Mouse (Mus musculus) limb, embryonic 11.5 days (tissue): ENCODE measurements around the gene Grpel1. TPM values are rescaled to one million over a fixed set of nuclear protein-coding genes. Genes with fewer than 3 reads are reported as not detected.
A peak's percentile ranks its signal among the peaks of the same experiment; 100 is the strongest.

Experiments
- ATAC-seq: fragments of 200-750 bp; cut with Nextera tagmentation; 2 replicates; pipeline ENCODE4 v1.8.0; 2017; ENCODE audit warnings: low read depth; ENCODE audit not compliant: insufficient number of reproducible peaks, low FRiP score, low TSS enrichment
- DNase-seq: peaks from one replicate; pipeline ENCODE4 v3.0.0-alpha.2; 2015; ENCODE audit warnings: low spot score
- H3K27ac ChIP-seq: fragments of 300-500 bp; sonication (generic); replicated peaks from 2 replicates; pipeline ENCODE4 v1.5.1; 2014; ENCODE audit warnings: low read depth, mild to moderate bottlenecking, low read length
- H3K27me3 ChIP-seq: fragments of 300-500 bp; sonication (generic); 2 replicates; pipeline ENCODE4 v1.6.1; 2014; ENCODE audit warnings: mild to moderate bottlenecking, low read length, mixed read lengths; ENCODE audit not compliant: control insufficient read depth, insufficient read depth
- H3K36me3 ChIP-seq: fragments of 300-500 bp; sonication (generic); 2 replicates; pipeline ENCODE4 v1.6.1; 2014; ENCODE audit warnings: mild to moderate bottlenecking, low read length, moderate library complexity, mixed read lengths; ENCODE audit not compliant: control insufficient read depth, insufficient read depth
- H3K4me1 ChIP-seq: fragments of 300-500 bp; sonication (generic); 2 replicates; pipeline ENCODE4 v1.6.1; 2014; ENCODE audit warnings: low read length, mixed read lengths; ENCODE audit not compliant: control insufficient read depth, insufficient read depth
- H3K4me2 ChIP-seq: fragments of 300-500 bp; sonication (generic); 2 replicates; pipeline ENCODE4 v1.6.1; 2014; ENCODE audit warnings: low read depth, mild to moderate bottlenecking, moderate library complexity; ENCODE audit not compliant: severe bottlenecking
- H3K4me3 ChIP-seq: fragments of 300-500 bp; sonication (generic); 2 replicates; pipeline ENCODE4 v1.5.1; 2014; ENCODE audit warnings: low read depth, low read length
- H3K9ac ChIP-seq: fragments of 300-500 bp; sonication (generic); 2 replicates; pipeline ENCODE4 v1.6.1; 2014; ENCODE audit warnings: mild to moderate bottlenecking, low read length
- H3K9me3 ChIP-seq: fragments of 300-500 bp; sonication (generic); 2 replicates; pipeline ENCODE4 v1.6.1; 2016; ENCODE audit warnings: low read length; ENCODE audit not compliant: control insufficient read depth
- WGBS: fragments of 180-500 bp; shearing (Covaris S2); extraction: QIAGEN DNeasy Blood & Tissue Kit; methylation state at CpG from one replicate; pipeline ENCODE4 v1.1.7; 2014; 5-methylcytosine and 5-hydroxymethylcytosine counted together
- polyA plus RNA-seq: library from polyadenylated mRNA; unstranded; fragments of >200 nt; fragmentation: Nextera tagmentation; extraction: Ambion mirVana; gene quantifications from 2 replicates; pipeline ENCODE4 v1.2.1, GENCODE M21; 2014

Grpel1 gene
- 57.5 and 59.4 TPM in 2 replicates for polyA plus RNA-seq

DNA sequence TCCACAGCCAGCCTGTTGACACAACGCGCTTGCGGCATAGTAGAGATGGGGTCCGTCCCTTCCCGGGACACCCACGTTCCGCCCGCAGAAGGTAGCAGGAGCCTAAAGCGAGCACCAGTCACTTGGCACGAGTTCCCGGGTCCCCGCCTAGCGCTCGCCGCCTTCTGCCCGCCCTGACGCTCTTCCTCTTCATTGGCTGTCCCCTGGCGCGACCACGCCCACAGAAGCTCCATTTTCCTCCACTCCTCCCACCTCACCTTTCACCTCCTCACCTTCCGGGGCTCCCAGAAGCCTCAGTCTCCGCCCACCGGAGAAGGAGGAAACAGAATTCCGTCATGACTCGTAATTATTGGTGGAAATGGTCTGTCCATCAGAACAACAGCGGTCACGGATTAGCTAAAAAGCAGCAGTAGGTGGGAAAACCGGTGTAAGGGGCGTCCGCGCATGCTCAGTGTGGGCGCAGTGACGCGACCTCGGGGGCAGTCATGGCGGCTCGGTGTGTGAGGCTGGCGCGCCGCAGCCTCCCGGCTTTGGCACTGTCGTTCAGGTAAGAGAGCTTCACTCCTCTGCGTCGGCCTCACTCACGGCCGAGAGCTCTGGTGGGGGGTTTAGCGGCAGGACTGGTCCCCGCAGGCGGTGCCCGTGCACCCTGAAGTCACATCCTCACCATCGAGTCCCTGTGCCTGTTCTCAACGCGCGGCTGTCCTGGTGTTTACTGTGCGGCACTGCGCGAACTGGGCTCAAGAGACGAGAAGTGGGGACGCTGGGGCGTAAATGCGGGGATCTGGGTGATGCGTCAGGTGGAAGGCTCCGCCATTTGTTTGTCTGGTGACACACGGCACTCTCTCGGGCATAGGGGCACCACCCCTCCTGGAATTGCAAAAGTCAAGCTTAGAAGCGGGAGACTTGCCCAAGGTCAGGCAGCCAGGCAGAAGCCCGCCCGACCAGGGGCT is at the start of gene Grpel1:
TSS of gene Grpel1 (plus strand) at position 290 of the 953 bp plus-strand sequence.
- Histone ChIP-seq H3K27me3 (no peaks in the 10 kb centered on the region), H3K9ac (peak within 1 kb of the TSS; percentile 47), H3K27ac (no peak within 1 kb of the TSS), H3K4me3 (peak within 1 kb of the TSS; percentile 70), H3K9me3 (no peaks in the 10 kb centered on the region), H3K36me3 (peaks cover 3% of the 10 kb centered on the region), H3K4me1 (peaks cover 9% of the 10 kb centered on the region; the same call in 1 of the 2 replicates), H3K4me2 (peak within 1 kb of the TSS; percentile 93)
- DNase-seq (peak; percentile 97), ATAC-seq (peak; percentile 95)
- under 1% methylated on average over 68 of the region's 68 CpGs for WGBS

DNA sequence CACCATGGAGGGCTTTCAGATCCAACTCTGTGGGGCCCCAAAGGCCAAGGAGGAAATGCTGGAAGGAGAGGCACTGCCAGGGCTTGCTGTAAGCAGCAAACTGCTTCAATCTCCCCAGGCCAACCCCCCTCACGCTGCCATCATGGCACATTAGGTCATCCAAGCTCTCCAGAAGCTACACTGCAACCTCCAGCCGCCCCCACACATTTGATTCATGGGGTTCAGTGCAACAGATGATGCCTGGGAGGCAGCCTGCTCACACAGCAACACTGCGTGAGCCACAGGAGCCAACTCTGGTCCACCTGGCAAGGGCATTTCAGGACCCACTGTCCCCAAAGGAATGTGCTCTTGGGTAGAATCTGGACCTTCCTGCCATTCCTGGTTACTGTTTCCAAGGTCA is 44.9 kb upstream of the Grpel1 start:
- no peak overlapping the region for H3K4me3 ChIP-seq
- no peaks in the 10 kb centered on the region for H3K9me3 ChIP-seq
- 77% methylated on average over 3 of the region's 3 CpGs for WGBS
- DNase-seq = no peak
- no peaks in the 10 kb centered on the region for H3K27me3 ChIP-seq
- no peak overlapping the region for H3K4me2 ChIP-seq
- H3K27ac ChIP-seq = no peak overlapping the region
- H3K36me3 ChIP-seq = no peaks in the 10 kb centered on the region
- no peak for ATAC-seq
- H3K4me1 ChIP-seq = no peaks in the 10 kb centered on the region
- H3K9ac ChIP-seq = no peak overlapping the region

DNA sequence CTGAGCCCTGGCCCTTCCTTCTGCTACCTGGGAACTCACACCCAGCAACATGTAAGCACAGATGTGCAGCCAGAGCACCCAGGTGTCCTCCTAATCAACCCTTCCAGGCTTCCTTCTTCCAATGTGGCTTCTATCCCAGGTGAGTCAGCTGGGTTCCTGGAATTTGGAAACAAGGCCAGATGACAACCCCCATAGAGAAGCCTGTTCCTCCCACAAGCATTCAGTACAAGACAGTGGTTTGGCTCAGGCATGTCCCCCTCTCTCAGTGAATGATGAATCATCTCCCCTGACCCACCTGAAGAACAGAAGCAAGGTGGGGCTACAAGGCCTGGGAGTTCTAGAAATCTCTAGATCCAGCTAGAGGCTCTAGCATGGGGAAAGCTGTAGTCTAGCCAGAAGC is 42.1 kb upstream of the Grpel1 start:
- DNase-seq = no peak
- Histone ChIP-seq H3K27ac (no peak overlapping the region), H3K4me1 (peaks cover 2% of the 10 kb centered on the region; the same call in 1 of the 2 replicates), H3K9ac (no peak overlapping the region), H3K27me3 (no peaks in the 10 kb centered on the region), H3K4me3 (no peak overlapping the region), H3K9me3 (no peaks in the 10 kb centered on the region), H3K4me2 (no peak overlapping the region), H3K36me3 (no peaks in the 10 kb centered on the region)
- ATAC-seq = no peak

DNA sequence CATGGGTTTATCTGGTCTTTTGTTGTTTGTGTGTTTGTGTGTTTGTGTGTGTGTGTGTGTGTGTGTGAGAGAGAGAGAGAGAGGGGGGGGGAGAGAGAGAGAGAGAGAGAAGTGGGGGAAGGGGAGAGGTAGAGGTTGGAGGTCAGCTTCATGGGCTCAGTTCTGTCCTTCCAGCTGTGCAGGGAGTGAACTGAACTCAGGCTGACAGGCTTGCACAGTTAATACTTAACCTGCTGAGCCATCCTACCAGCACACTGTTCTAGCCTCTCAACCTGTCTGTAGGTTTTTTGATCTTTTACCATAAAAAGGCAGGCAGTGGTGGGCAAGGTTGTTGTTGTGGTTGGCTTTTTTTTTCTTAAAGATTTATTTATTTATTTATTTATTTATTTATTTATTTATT is 40.1 kb upstream of the Grpel1 start:
- DNase-seq (no peak), ATAC-seq (no peak)
- Histone ChIP-seq H3K27ac (no peak overlapping the region), H3K4me2 (no peak overlapping the region), H3K27me3 (no peaks in the 10 kb centered on the region), H3K4me3 (no peak overlapping the region), H3K9me3 (no peaks in the 10 kb centered on the region), H3K9ac (no peak overlapping the region), H3K36me3 (no peaks in the 10 kb centered on the region), H3K4me1 (peaks cover 9% of the 10 kb centered on the region)

DNA sequence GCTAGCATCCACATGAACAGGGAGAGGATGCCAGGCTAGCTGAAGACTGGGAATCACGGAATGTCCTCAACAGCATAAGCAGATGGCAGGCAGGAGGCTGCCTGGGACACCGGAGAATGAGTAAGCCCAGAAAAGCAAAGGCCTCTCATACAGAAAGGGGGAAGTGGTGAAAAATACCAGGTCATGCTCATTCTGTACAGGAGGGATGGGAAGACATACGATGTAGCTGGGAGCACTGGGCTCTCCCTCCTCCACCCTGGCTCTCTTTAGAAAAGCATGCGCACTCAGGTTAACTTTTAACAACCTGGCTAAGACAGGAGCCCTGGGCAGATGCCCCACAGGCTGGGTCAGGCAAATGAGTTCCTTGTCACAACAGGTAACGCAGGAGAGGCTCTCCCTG is 38.4 kb upstream of the Grpel1 start:
- ATAC-seq = no peak
- Histone ChIP-seq H3K4me3 (no peak overlapping the region), H3K4me1 (peaks cover 9% of the 10 kb centered on the region), H3K27me3 (no peaks in the 10 kb centered on the region), H3K4me2 (no peak overlapping the region), H3K36me3 (no peaks in the 10 kb centered on the region), H3K9ac (no peak overlapping the region), H3K27ac (no peak overlapping the region), H3K9me3 (no peaks in the 10 kb centered on the region)
- no peak for DNase-seq
- WGBS = 78% methylated on average over 5 of the region's 5 CpGs

DNA sequence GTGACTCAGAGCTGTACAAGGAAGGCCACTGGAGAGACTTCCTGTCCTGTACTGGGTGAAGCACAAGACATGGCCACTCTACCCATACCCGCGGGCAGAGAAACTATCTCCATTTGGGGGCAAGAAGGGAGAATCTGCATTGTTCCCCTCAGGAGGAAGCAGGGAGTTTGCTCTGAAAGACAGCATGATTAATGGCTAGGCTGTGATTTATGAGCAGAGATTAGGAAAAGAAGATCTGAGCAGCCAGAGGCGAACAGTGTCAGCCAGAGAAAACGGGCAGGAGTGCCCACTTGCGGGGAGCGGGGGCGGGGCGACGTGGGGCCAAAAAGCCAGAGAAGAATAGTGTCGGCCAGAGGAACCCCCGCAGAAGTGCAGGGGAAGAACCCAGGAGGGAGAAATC is 37.0 kb upstream of the Grpel1 start:
- Histone ChIP-seq H3K4me1 (peaks cover 9% of the 10 kb centered on the region), H3K36me3 (no peaks in the 10 kb centered on the region)
- DNase-seq = no peak

DNA sequence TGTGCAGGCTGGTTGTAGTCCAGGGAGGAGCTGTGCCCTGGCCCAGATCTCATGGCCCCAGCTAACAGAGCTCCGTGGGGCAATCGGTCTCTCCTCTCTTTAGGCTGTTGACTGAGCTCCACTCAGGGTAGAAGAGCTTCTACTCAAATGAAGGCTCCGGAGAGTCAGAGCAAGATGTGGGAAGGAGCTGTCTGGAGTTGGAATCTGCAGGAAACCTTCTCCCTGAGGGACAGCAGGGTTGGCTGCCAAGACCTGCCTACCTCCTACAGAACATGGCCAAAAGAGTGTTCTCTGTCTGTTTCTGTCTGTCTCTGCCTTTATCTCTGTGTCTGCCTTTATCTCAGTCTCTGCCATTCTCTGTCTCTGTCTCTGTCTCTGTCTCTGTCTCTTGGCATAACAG is 35.2 kb upstream of the Grpel1 start:
- WGBS = 87% methylated on average over 3 of the region's 3 CpGs
- Histone ChIP-seq H3K27me3 (no peaks in the 10 kb centered on the region), H3K9ac (no peak overlapping the region), H3K9me3 (no peaks in the 10 kb centered on the region), H3K4me2 (no peak overlapping the region), H3K36me3 (no peaks in the 10 kb centered on the region), H3K4me1 (peaks cover 9% of the 10 kb centered on the region), H3K4me3 (no peak overlapping the region), H3K27ac (no peak overlapping the region)
- no peak for ATAC-seq
- DNase-seq = no peak

More for the DNA sequence above, 37.0 kb upstream of the Grpel1 start:
- Histone ChIP-seq H3K27me3 (no peaks in the 10 kb centered on the region), H3K9me3 (no peaks in the 10 kb centered on the region), H3K4me2 (no peak overlapping the region), H3K4me3 (no peak overlapping the region), H3K27ac (no peak overlapping the region), H3K9ac (no peak overlapping the region)
- 30% methylated on average over 11 of the region's 11 CpGs for WGBS
- no peak for ATAC-seq

DNA sequence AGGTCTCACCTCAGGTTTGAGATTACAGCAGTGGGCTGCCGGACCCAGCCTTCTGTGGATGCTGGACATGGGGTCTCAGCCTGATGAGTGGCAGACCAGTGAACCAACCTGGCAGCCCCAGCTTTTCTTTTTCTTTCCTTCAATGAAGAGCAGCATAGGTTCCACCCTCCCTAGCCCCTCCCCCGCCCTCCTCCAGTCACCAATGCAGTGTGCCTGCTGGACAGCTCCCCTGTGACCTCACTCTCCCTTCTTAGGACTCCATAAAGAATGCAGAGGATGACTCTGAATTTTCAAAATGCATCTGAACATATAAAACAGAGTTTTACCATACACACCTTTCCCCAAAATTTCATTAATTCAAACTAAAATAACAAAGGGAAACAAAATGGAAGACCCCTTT is 33.1 kb upstream of the Grpel1 start:
- DNase-seq (no peak), ATAC-seq (no peak)
- H3K4me3 ChIP-seq = no peak overlapping the region
- H3K36me3 ChIP-seq = no peaks in the 10 kb centered on the region
- no peaks in the 10 kb centered on the region for H3K9me3 ChIP-seq
- 56% methylated on average over 2 of the region's 2 CpGs for WGBS
- peaks cover 9% of the 10 kb centered on the region for H3K4me1 ChIP-seq
- H3K27ac ChIP-seq = no peak overlapping the region
- no peak overlapping the region for H3K4me2 ChIP-seq
- H3K27me3 ChIP-seq = no peaks in the 10 kb centered on the region
- H3K9ac ChIP-seq = no peak overlapping the region
